Mouse (Mus musculus): ENCODE measurements around the gene Rsf1. TPM values are rescaled to one million over a fixed set of nuclear protein-coding genes. Genes with fewer than 3 reads are reported as not detected.

Gene Rsf1
- polyA plus RNA-seq, 1 experiment from 2014 or later, result 7.4 TPM

- Histone ChIP-seq H3K4me3 (replicated peaks) (no peak overlapping the region), H3K27me3 (no peaks in the 10 kb centered on the region), H3K4me2 (no peak overlapping the region), H3K27ac (no peak overlapping the region), H3K36me3 (peaks cover 36% of the 10 kb centered on the region), H3K9ac (no peak overlapping the region), H3K9me3 (replicated peaks) (no peaks in the 10 kb centered on the region), H3K4me1 (replicated peaks) (peaks cover 30% of the 10 kb centered on the region)
- ATAC-seq (ENCODE audit: low read depth) (no peak), DNase-seq (no peak)
- 82% methylated on average over 7 of the region's 7 CpGs for WGBS (ENCODE audit: insufficient replicate concordance)
Observed at GRCm38 (mm10) chr7:97726080-97726479, 146.4 kb downstream of the Rsf1 start.

GRCm38 (mm10) chr7:97726778-97727177 lies 147.1 kb downstream of the Rsf1 start:
- H3K9me3 ChIP-seq (replicated peaks), result no peaks in the 10 kb centered on the region
- DNase-seq (no peak), ATAC-seq (ENCODE audit: low read depth) (no peak)
- no peaks in the 10 kb centered on the region for H3K27me3 ChIP-seq
- no peak overlapping the region for H3K9ac ChIP-seq
- no peak overlapping the region for H3K4me2 ChIP-seq
- 77% methylated on average over 7 of the region's 7 CpGs for WGBS (ENCODE audit: insufficient replicate concordance)
- no peak overlapping the region for H3K27ac ChIP-seq
- no peak overlapping the region for H3K4me3 ChIP-seq (replicated peaks)
- peaks cover 37% of the 10 kb centered on the region for H3K4me1 ChIP-seq (replicated peaks)
- peaks cover 34% of the 10 kb centered on the region for H3K36me3 ChIP-seq

- peaks cover 34% of the 10 kb centered on the region for H3K36me3 ChIP-seq
- no peak overlapping the region for H3K27ac ChIP-seq
- peaks cover 51% of the 10 kb centered on the region for H3K4me1 ChIP-seq (replicated peaks)
- 78% methylated on average over 14 of the region's 14 CpGs for WGBS (ENCODE audit: insufficient replicate concordance)
- no peaks in the 10 kb centered on the region for H3K9me3 ChIP-seq (replicated peaks)
- DNase-seq (no peak), ATAC-seq (ENCODE audit: low read depth) (no peak)
- no peaks in the 10 kb centered on the region for H3K27me3 ChIP-seq
- H3K9ac ChIP-seq, result no peak overlapping the region
- no peak overlapping the region for H3K4me3 ChIP-seq (replicated peaks)
- H3K4me2 ChIP-seq, result no peak overlapping the region
Observed at GRCm38 (mm10) chr7:97728666-97729614, 149.3 kb downstream of the Rsf1 start.

DNA sequence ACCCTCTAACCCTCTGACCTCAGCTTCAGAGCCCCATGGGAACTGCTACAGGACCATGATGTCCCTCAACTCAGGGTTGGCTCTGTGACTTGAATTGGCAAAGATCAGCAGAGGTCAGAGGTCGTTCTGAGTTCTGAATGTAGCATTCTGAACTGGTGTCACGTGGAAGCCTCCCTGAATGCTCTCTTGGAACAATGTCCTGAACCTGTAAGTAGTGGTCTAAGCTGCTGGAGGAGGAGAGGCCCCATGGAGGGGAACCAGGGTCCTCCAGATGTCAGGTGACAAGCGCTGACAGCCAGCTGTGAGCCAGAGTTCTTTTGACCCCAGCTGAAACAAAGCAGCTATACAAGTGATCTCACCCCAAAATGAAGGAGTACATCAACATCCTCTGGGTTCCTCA lies 150.7 kb downstream of the Rsf1 start:
- no peak for DNase-seq
- no peak overlapping the region for H3K4me3 ChIP-seq (replicated peaks)
- H3K27ac ChIP-seq, result no peak overlapping the region; the same call in 1 of the 2 replicates
- no peaks in the 10 kb centered on the region for H3K27me3 ChIP-seq
- H3K4me2 ChIP-seq, result no peak overlapping the region
- H3K36me3 ChIP-seq, result peaks cover 30% of the 10 kb centered on the region
- H3K4me1 ChIP-seq (replicated peaks), result peaks cover 62% of the 10 kb centered on the region
- H3K9ac ChIP-seq, result no peak overlapping the region
- WGBS (ENCODE audit: insufficient replicate concordance), result 66% methylated on average over 3 of the region's 3 CpGs
- no peaks in the 10 kb centered on the region for H3K9me3 ChIP-seq (replicated peaks)
- ATAC-seq (ENCODE audit: low read depth), result no peak

DNA sequence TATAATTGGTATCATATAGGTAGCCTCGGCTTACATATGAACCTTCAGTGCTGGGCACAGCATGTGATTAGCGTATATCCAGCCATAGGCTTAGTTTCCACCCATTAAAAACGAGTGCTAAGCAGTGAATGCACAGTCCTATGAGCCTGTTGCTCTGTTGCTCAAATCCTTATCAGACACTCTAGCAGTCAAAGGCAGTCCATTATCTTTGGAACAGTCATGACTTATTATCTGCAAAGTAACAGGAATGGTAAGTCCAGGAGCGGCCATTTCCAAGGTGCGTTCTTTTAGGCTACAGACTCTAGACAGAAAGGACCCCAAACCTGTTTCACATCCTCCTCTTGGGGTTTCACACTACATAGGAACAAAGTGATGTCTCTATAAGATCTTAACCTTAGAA lies 153.9 kb downstream of the Rsf1 start:
- peaks cover 8% of the 10 kb centered on the region; the same call in 1 of the 2 replicates for H3K36me3 ChIP-seq
- DNase-seq (peak; percentile 28), ATAC-seq (ENCODE audit: low read depth) (peak; percentile 45)
- WGBS (ENCODE audit: insufficient replicate concordance), result 28% methylated on average over 5 of the region's 5 CpGs
- no peak overlapping the region for H3K4me3 ChIP-seq (replicated peaks)
- H3K9me3 ChIP-seq (replicated peaks), result no peaks in the 10 kb centered on the region
- H3K27me3 ChIP-seq, result no peaks in the 10 kb centered on the region
- peak overlapping the region; percentile 50 for H3K27ac ChIP-seq
- H3K4me1 ChIP-seq (replicated peaks), result peaks cover 88% of the 10 kb centered on the region
- H3K4me2 ChIP-seq, result peak overlapping the region; percentile 38
- no peak overlapping the region for H3K9ac ChIP-seq

DNA sequence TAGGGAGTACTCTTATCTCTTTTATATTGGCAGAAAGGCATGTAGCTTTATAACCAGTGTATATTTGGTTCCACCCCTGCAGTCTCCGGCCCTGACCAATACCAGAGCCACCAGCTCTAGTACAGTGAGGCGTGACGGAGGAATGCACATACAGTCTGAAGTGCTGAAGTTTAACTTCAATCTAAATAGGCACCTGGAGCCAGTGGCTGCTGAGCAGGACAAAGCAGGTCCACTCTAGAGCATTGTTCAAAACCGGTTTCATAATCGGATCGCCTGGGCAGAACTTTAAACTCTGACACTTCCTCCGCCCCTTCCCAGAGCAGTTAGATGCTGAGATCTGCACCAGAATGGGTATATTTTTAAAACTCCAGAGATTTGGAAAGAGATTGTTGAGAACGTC lies 155.3 kb downstream of the Rsf1 start:
- Histone ChIP-seq H3K27me3 (no peaks in the 10 kb centered on the region), H3K9ac (no peak overlapping the region; the same call in 1 of the 2 replicates), H3K27ac (no peak overlapping the region), H3K4me3 (replicated peaks) (no peak overlapping the region), H3K4me2 (peak overlapping the region; percentile 38), H3K4me1 (replicated peaks) (peaks cover 91% of the 10 kb centered on the region), H3K9me3 (replicated peaks) (no peaks in the 10 kb centered on the region), H3K36me3 (no peaks in the 10 kb centered on the region)
- DNase-seq, result no peak
- no peak for ATAC-seq (ENCODE audit: low read depth)
- WGBS (ENCODE audit: insufficient replicate concordance), result 71% methylated on average over 8 of the region's 8 CpGs

GRCm38 (mm10) chr7:97735886-97736420 lies 156.3 kb downstream of the Rsf1 start:
- DNase-seq (no peak), ATAC-seq (ENCODE audit: low read depth) (no peak)
- Histone ChIP-seq H3K27me3 (no peaks in the 10 kb centered on the region), H3K9ac (peak overlapping the region; percentile 4), H3K4me2 (peak overlapping the region; percentile 38), H3K9me3 (replicated peaks) (no peaks in the 10 kb centered on the region), H3K27ac (no peak overlapping the region), H3K4me1 (replicated peaks) (peaks cover 90% of the 10 kb centered on the region), H3K4me3 (replicated peaks) (peak overlapping the region; percentile 13), H3K36me3 (no peaks in the 10 kb centered on the region)
- WGBS (ENCODE audit: insufficient replicate concordance), result 46% methylated on average over 4 of the region's 4 CpGs

GRCm38 (mm10) chr7:97737256-97737637 lies 157.6 kb downstream of the Rsf1 start:
- no peaks in the 10 kb centered on the region for H3K36me3 ChIP-seq
- WGBS (ENCODE audit: insufficient replicate concordance), result 11% methylated on average over 12 of the region's 12 CpGs
- H3K27ac ChIP-seq, result peak overlapping the region; percentile 86
- peak overlapping the region; percentile 77 for H3K4me3 ChIP-seq (replicated peaks)
- no peaks in the 10 kb centered on the region for H3K27me3 ChIP-seq
- ATAC-seq (ENCODE audit: low read depth), result peak; percentile 1
- H3K4me2 ChIP-seq, result peak overlapping the region; percentile 92
- peaks cover 90% of the 10 kb centered on the region for H3K4me1 ChIP-seq (replicated peaks)
- peak overlapping the region; percentile 84 for H3K9ac ChIP-seq
- no peaks in the 10 kb centered on the region for H3K9me3 ChIP-seq (replicated peaks)
- DNase-seq, result no peak

GRCm38 (mm10) chr7:97737638-97738456 lies 158.2 kb downstream of the Rsf1 start, which contains the start of gene Aqp11:
TSS of gene Aqp11 (minus strand) at chr7:97738289.
- Histone ChIP-seq H3K27ac (peak within 1 kb of the TSS; percentile 86), H3K4me2 (peak within 1 kb of the TSS; percentile 92), H3K36me3 (no peaks in the 10 kb centered on the region), H3K4me3 (replicated peaks) (peak within 1 kb of the TSS; percentile 77), H3K27me3 (no peaks in the 10 kb centered on the region), H3K9ac (peak within 1 kb of the TSS; percentile 84), H3K4me1 (replicated peaks) (peaks cover 90% of the 10 kb centered on the region), H3K9me3 (replicated peaks) (no peaks in the 10 kb centered on the region)
- under 1% methylated on average over 55 of the region's 64 CpGs for WGBS (ENCODE audit: insufficient replicate concordance)
- peak; percentile 90 for DNase-seq
- peak; percentile 93 for ATAC-seq (ENCODE audit: low read depth)

DNA sequence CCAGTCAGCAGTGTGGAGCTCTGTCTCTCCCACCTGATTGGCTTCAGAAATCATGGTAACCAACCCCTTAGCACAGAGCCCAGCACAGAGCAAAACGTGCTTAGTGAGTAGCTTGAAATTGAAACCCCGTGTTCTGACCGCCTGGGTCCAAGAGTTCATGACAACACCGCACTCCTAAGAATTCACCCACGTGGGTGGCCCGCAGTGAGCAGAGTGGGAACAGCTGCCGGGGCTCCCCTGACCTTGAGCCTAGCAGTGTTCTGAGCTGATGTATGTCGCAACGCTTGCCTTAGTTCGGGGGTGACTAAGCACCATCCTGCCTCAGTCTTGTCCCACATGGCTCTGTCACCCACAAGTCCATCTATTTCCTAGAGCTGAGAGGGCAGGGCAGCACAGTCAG lies 161.3 kb downstream of the Rsf1 start:
- H3K27ac ChIP-seq, result peak overlapping the region; percentile 54; the same call in 1 of the 2 replicates

GRCm38 (mm10) chr7:97741756-97742291 lies 162.1 kb downstream of the Rsf1 start:
- no peak for ATAC-seq (ENCODE audit: low read depth)
- H3K4me3 ChIP-seq (replicated peaks), result no peak overlapping the region
- DNase-seq, result peak; percentile 22
- H3K4me1 ChIP-seq (replicated peaks), result peaks cover 64% of the 10 kb centered on the region
- no peaks in the 10 kb centered on the region for H3K9me3 ChIP-seq (replicated peaks)
- no peaks in the 10 kb centered on the region for H3K27me3 ChIP-seq
- H3K9ac ChIP-seq, result no peak overlapping the region
- 15% methylated on average over 1 of the region's 1 CpGs for WGBS (ENCODE audit: insufficient replicate concordance)
- H3K36me3 ChIP-seq, result no peaks in the 10 kb centered on the region
- peak overlapping the region; percentile 47; the same call in 1 of the 2 replicates for H3K27ac ChIP-seq
- no peak overlapping the region for H3K4me2 ChIP-seq

More for the DNA sequence above, 161.3 kb downstream of the Rsf1 start:
- Histone ChIP-seq H3K4me1 (replicated peaks) (peaks cover 63% of the 10 kb centered on the region), H3K9ac (no peak overlapping the region), H3K4me3 (replicated peaks) (no peak overlapping the region), H3K27me3 (no peaks in the 10 kb centered on the region), H3K9me3 (replicated peaks) (no peaks in the 10 kb centered on the region), H3K4me2 (0 out of 2 replicates have a peak overlapping the region, but pooled peaks have one; percentile 0), H3K36me3 (no peaks in the 10 kb centered on the region)
- WGBS (ENCODE audit: insufficient replicate concordance), result 66% methylated on average over 10 of the region's 10 CpGs
- DNase-seq (no peak), ATAC-seq (ENCODE audit: low read depth) (no peak)
